Mouse (Mus musculus) neutrophil, adult 5-6 weeks (primary cell): Measurements from ENCODE around the gene Cd101. TPM values are rescaled to one million over a fixed set of nuclear protein-coding genes. Genes with fewer than 3 reads are reported as not detected.

Experiments
- ATAC-seq: fragments of 151-379, 151-347 bp; 2 replicates; pipeline ENCODE4 v1.8.0; 2017; ENCODE audit warnings: mild to moderate bottlenecking, moderate TSS enrichment; ENCODE audit not compliant: insufficient number of reproducible peaks, poor library complexity, low FRiP score, severe bottlenecking; ENCODE audit errors: extremely low read depth
- total RNA-seq: library from RNA; stranded (forward); fragments of 200-1000 nt; gene quantifications from 2 replicates; pipeline ENCODE4 v1.2.3, GENCODE M21; 2017

Cd101 gene
- total RNA-seq, 1 experiment from 2014 or later, result 264 TPM

DNA sequence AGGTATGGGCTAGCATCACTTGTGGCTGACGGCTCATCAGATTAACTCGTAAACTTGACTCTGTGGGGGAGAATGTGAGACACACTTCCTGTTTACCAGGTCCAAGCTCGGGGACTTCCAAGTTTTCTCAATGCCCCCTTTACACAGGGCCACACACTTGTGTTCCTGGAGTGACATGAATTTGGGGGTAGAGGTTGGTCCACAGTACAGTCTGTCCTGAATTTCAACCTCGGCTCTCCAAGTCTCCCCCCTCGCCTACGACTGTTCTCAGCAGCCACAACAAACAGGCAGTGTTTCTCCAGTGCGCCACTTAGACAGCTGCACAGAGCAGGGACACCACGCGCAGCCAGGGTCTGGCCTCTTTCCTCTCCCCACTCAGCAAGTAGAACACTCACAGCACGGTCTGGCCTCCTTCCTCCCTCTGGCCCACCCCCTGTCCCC is 17.2 kb downstream of the Cd101 start:
- ATAC-seq, result peak; percentile 1; the same call in 1 of the 2 replicates

DNA sequence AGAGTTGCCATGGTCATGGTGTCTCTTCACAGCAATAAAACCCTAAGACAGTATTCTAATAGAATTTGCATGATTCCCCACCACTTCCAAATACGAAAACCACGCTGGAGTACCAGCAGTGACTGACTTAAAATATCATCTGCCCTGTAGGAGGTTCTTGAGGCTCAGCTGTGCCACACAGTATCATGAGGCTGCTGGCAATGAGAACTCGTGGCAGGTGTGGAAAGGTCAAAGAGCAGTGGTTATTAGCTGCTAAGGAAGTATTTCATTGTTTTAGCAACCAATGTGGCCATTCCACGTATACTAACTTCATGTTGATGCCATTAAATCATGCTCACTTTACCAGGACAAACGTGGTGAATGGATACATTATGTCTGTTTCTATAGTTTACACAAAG is 18.2 kb downstream of the Cd101 start:
- ATAC-seq, result no peak

DNA sequence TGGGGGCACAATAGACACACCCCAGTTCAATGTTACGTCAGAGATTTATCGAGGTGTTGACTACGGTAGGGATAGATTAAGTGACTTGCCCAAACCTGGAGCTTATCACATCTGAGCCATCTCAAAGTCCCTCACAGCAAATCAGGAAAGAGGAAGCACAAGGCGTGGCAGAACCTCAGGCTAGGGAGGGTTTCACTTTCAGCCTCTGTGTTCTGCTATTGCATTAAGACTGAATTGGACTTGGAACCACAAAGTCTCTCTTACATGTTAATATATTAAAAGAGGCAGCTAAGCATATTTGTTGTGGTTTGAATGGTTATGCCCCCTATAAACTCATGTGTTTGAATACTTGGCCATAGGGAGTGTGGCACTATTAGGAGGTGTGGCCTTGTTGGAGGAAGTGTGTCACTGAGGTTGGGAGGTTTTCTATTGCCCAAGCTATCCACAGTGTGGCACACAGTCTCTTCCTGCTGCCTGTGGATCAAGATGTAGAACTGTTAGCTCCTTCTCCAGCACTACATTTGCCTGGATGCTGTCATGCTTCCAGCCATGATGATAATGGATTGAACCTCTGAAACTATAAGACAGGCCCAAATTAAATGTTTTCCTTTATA is 18.7 kb downstream of the Cd101 start:
- peak; percentile 73 for ATAC-seq

- no peak for ATAC-seq
These were observed 22.1 kb downstream of the Cd101 start for GRCm38 (mm10) chr3:101007112-101007782.

DNA sequence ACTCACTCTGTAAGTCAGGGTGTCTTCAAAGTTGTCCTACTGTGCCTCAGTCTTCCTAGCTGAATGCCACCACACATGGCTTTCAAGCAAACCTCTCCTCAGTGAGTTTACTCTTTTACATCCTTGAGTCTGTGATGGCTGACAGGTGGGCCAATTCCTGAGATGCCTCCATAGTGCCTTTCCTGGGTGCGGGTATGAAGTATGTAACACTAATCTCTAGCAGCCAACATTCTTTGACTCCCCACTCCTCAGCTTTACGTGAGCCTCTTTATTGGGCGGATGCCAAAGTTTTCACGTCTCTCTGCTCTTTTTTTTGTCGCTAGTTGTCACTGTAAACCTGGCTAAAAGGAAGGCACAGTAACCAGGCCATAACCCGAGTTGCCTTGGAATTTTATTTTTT is 24.0 kb downstream of the Cd101 start:
- no peak for ATAC-seq

- peak; percentile 45; the same call in 1 of the 2 replicates for ATAC-seq
These were observed 25.6 kb downstream of the Cd101 start for GRCm38 (mm10) chr3:101003575-101004356.

- ATAC-seq, result no peak
These were observed 29.6 kb downstream of the Cd101 start for GRCm38 (mm10) chr3:100999732-101000131.

GRCm38 (mm10) chr3:100998904-100999340 is 30.4 kb downstream of the Cd101 start:
- ATAC-seq, result peak; percentile 78

DNA sequence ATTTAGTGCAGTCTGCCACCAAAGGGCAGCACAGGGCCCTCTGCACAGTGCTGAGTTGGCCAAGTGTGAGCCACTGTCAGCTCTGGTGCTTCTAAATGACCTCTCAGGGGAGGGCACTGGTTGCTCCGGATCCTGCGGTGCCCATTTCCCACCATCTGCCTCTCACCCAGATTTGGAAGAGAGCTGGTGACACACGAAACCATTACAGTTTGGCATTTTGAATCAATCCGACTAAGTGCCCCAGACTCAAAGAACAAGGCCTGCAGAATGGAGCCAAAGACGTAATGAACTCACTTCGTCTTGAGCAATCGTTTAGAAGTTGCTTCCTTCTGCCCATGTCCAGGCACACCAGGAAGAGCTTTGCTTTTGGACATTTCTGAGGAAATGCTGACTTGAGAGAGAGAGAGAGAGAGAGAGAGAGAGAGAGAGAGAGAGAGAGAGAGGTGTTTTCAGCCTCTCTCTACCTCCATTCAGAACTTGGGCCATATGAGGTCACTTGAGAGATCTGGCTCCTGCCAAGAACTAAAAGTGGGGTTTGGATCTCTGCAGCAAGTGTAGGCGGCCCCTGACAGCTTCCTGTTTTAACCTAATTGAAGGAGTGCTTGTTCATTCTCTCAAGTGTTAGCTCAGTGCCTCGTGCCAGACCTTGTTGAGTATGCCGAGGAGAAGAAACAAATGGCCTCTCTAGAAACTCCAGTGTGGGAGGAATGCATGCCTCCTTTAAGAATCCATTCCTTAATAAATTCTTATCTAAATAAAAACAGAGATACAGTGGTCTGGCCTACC is 31.4 kb downstream of the Cd101 start:
- no peak for ATAC-seq

GRCm38 (mm10) chr3:100994252-100994651 is 35.1 kb downstream of the Cd101 start:
- ATAC-seq, result no peak

GRCm38 (mm10) chr3:100993718-100994117 is 35.6 kb downstream of the Cd101 start:
- ATAC-seq, result peak; percentile 40; the same call in 1 of the 2 replicates

DNA sequence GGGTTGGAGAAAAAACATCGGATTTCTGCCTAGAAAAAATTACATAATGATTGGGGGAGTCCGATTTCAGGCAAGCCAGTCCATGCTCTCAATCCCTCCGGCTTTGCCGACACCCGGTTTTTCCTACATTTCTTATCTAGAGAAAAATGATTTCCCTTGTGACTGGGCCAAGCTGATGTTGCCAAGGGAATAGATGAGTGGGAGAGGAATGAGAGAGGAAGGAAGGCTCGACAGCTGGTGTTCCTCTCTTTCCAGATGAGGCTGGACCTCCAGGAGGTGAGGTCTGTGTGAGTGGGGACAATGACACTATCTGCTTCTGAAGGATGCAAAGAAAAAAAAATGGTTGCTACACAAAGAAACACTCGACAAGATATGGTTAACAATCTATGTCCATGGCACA is 36.2 kb downstream of the Cd101 start:
- no peak for ATAC-seq

GRCm38 (mm10) chr3:100990231-100990630 is 39.1 kb downstream of the Cd101 start:
- ATAC-seq, result no peak

- ATAC-seq, result no peak
These were observed 39.9 kb downstream of the Cd101 start for GRCm38 (mm10) chr3:100989417-100989816.

GRCm38 (mm10) chr3:100979290-100979689 is 50.1 kb downstream of the Cd101 start:
- ATAC-seq, result peak; percentile 23; the same call in 1 of the 2 replicates

DNA sequence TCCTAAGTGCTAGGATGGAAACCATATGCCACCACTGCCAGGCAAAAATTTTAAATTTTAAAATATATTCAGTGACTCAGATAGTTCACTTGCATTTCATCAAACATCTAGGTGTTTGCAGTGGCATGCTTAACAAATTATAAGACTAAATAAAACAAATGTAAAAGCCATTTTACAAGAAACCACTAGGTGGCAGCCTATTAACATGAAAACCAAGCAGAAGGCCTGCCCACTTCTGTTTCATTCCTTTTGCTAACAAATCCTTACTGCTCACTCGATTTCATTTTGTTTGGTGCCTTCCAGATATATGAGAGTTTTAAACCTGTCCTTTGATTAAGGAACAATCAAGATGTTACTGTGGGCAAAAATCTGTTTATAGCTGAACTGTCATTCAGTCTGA is 55.5 kb downstream of the Cd101 start:
- no peak for ATAC-seq

DNA sequence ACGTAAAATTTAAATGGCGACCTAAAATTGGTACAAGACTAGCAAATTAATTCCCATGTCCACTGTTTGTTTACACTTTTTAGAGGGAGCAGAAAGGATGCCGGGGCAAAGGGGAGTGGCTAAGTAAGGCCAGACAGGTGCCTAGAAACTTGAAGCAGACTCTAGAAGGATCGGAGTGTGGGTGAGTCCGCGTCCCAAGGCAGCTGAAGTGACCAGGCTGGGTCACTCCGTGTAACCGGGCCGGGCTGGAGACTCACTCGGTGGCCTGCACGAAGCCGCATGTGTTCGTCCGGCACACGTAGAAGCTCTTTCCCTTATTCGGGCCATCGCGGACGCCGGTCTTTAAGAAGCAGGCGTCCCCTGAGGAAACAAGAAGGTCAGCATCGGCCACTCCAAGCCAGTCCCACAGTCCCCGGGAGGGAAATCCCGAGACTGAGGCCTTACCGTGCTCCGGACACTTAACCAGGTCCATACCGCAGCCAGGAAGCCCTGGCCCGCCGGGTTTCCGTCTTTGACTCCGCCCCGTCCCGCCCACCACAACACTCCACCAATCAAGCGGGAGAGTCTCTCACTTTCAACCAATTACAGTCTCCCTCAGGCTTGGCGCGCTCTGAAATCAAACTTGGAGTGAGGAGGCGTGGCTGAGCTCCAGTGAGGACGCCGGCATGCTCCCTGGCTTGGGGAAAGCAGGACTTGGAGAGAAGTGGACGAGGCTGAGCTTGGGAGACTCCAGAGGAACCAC is 60.0 kb downstream of the Cd101 start, which contains the start of gene Ttf2:
Ttf2 (minus strand) TSS at position 488 of the 742 bp plus-strand sequence.
- peak; percentile 98 for ATAC-seq

DNA sequence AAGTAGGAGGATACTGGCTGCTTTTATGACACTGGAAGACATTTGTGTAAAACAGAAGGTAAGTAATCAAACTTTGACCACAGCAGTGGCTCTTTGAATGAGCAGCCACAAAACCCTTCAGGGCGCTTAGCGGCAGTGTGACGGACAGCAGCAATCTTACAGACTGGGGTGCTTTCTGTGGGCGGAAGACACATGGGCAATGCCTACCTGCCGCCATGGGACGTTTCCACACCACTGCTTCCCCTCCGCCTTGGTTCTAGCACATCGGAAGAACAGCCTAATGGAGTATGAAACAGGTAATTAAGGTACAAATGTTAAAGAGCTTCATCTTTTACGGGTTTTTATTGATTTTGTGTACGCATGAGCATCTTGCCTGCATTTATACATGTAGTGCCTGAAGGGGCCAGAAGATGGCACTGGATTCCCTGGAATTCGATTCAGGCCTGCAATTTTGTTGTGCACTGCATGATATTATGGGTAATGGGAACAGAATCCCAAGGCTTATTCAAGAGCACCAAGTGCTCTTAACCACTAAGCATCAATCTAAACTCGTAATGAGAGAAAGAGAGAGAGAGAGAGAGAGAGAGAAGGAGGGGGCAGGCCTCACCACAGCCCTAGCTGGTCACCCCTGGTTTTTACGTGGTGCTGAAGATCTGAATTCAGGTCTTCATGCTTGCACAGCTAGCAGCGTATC is 65.4 kb downstream of the Cd101 start:
- ATAC-seq, result no peak
